Mouse (Mus musculus) MEL (cell line): ENCODE results near the gene 4930563M21Rik.

Experiments used
- CTCF ChIP-seq, 3 experiments: IDR thresholded peaks in 2 of 3; conservative IDR thresholded peaks in 1 of 3; 2 replicates each; pipeline ENCODE4 v1.5.1; 2011 to 2012; ENCODE audit warnings: low read length in 3 of 3, low read depth in 2 of 3, mild to moderate bottlenecking in 2 of 3, improper control_type of control experiment in 1 of 3, inconsistent platforms in 1 of 3, mixed read lengths in 1 of 3, moderate library complexity in 1 of 3; ENCODE audit not compliant: control insufficient read depth in 1 of 3, insufficient read depth in 1 of 3, poor library complexity in 1 of 3, severe bottlenecking in 1 of 3
- POLR2A ChIP-seq, 2 experiments: IDR thresholded peaks; 2 replicates each; pipeline ENCODE4 v1.6.1; 2011 to 2012; ENCODE audit warnings: low read length in 2 of 2, mild to moderate bottlenecking in 2 of 2, control low read depth in 1 of 2, improper control_type of control experiment in 1 of 2, low read depth in 1 of 2, moderate library complexity in 1 of 2; ENCODE audit not compliant: control insufficient read depth in 1 of 2, insufficient read depth in 1 of 2, poor library complexity in 1 of 2

DNA sequence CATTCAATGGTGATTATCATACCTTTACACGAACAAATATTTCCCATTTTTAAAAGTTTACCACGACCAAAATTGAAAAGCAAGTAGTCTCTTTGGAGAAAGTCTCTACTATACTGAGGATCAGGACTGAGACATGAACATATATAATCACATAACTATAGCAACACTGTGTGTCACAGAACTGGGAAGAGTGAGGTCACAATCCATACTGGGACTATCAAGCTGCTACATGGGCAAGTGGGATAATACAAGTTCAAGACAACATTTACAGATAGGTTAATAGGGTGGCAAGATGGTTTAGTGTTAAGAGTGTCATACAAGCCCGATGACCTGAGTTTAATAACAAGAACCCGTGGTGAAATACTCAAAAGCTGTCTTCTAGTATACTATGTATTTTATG is at the start of gene 4930563M21Rik:
- TF ChIP-seq POLR2A (IDR thresholded peaks at IDR 0.05; ENCODE audit: control insufficient read depth in 1 of 2, insufficient read depth in 1 of 2, low read depth in 1 of 2, low read length in 2 of 2, poor library complexity in 1 of 2) (no peak), CTCF (IDR thresholded peaks at IDR 0.05 in 2 of 3, conservative IDR thresholded peaks at IDR 0.05 in 1 of 3; ENCODE audit: control insufficient read depth in 1 of 3, insufficient read depth in 1 of 3, low read depth in 2 of 3, low read length in 3 of 3, poor library complexity in 1 of 3, severe bottlenecking in 1 of 3) (no peak)
